Mouse (Mus musculus): ENCODE results near the gene Trpm8.

Trpm8 gene

GRCm38 (mm10) chr1:88263778-88264177, 13.7 kb upstream of the Trpm8 start:
- DNase-seq (ENCODE audit: extremely low read depth, low read depth, low spot score) = no peak

- DNase-seq (ENCODE audit: extremely low read depth, low read depth, low spot score) = no peak
These were observed 13.1 kb upstream of the Trpm8 start for GRCm38 (mm10) chr1:88264237-88264868.

- DNase-seq (ENCODE audit: extremely low read depth, low read depth, low spot score) = no peak
These were observed 12.6 kb upstream of the Trpm8 start for GRCm38 (mm10) chr1:88264869-88265240.

GRCm38 (mm10) chr1:88266123-88266522, 11.3 kb upstream of the Trpm8 start:
- no peak for DNase-seq (ENCODE audit: extremely low read depth, low read depth, low spot score)

GRCm38 (mm10) chr1:88267489-88267888, 10.0 kb upstream of the Trpm8 start:
- no peak for DNase-seq (ENCODE audit: extremely low read depth, low read depth, low spot score)

GRCm38 (mm10) chr1:88268070-88268469, 9.4 kb upstream of the Trpm8 start:
- no peak for DNase-seq (ENCODE audit: extremely low read depth, low read depth, low spot score)

- DNase-seq (ENCODE audit: extremely low read depth, low read depth, low spot score) = no peak
These were observed 7.7 kb upstream of the Trpm8 start for GRCm38 (mm10) chr1:88269539-88270309.

GRCm38 (mm10) chr1:88272851-88273250, 4.6 kb upstream of the Trpm8 start:
- no peak for DNase-seq (ENCODE audit: extremely low read depth, low read depth, low spot score)

GRCm38 (mm10) chr1:88273326-88273725, 4.1 kb upstream of the Trpm8 start:
- DNase-seq (ENCODE audit: extremely low read depth, low read depth, low spot score) = no peak

- DNase-seq (ENCODE audit: extremely low read depth, low read depth, low spot score) = no peak
These were observed 3.6 kb upstream of the Trpm8 start for GRCm38 (mm10) chr1:88273832-88274231.

- no peak for DNase-seq (ENCODE audit: extremely low read depth, low read depth, low spot score)
These were observed 2.9 kb upstream of the Trpm8 start for GRCm38 (mm10) chr1:88274371-88275077.

GRCm38 (mm10) chr1:88275078-88275680, 2.3 kb upstream of the Trpm8 start:
- no peak for DNase-seq (ENCODE audit: extremely low read depth, low read depth, low spot score)

- no peak for DNase-seq (ENCODE audit: extremely low read depth, low read depth, low spot score)
These were observed 1.6 kb upstream of the Trpm8 start for GRCm38 (mm10) chr1:88275698-88276523.

GRCm38 (mm10) chr1:88276524-88277097, 850 bp upstream of the Trpm8 start:
- DNase-seq (ENCODE audit: extremely low read depth, low read depth, low spot score) = no peak

- peak; percentile 94 for DNase-seq (ENCODE audit: extremely low read depth, low read depth, low spot score)
These were observed 504 bp downstream of the Trpm8 start for GRCm38 (mm10) chr1:88277818-88278511.

- DNase-seq (ENCODE audit: extremely low read depth, low read depth, low spot score) = peak; percentile 99
These were observed 1.9 kb downstream of the Trpm8 start for GRCm38 (mm10) chr1:88279111-88280005.

GRCm38 (mm10) chr1:88280006-88280690, 2.7 kb downstream of the Trpm8 start:
- DNase-seq (ENCODE audit: extremely low read depth, low read depth, low spot score) = no peak

GRCm38 (mm10) chr1:88282301-88282700, 4.8 kb downstream of the Trpm8 start:
- DNase-seq (ENCODE audit: extremely low read depth, low read depth, low spot score) = no peak
